Mouse (Mus musculus) thymus, postnatal 36 days (tissue): ENCODE data around the gene Cd37.
"Not testable (repeated sequence)": the region's sequence is repeated elsewhere in the genome, so short reads cannot be mapped to it uniquely, and the experiment has no call there.

Source experiments
- DNase-seq, 2 experiments: peaks; one replicate each; pipeline ENCODE4 v3.0.0; 2022; ENCODE audit warnings: mixed read lengths in 2 of 2

Cd37 gene

DNA sequence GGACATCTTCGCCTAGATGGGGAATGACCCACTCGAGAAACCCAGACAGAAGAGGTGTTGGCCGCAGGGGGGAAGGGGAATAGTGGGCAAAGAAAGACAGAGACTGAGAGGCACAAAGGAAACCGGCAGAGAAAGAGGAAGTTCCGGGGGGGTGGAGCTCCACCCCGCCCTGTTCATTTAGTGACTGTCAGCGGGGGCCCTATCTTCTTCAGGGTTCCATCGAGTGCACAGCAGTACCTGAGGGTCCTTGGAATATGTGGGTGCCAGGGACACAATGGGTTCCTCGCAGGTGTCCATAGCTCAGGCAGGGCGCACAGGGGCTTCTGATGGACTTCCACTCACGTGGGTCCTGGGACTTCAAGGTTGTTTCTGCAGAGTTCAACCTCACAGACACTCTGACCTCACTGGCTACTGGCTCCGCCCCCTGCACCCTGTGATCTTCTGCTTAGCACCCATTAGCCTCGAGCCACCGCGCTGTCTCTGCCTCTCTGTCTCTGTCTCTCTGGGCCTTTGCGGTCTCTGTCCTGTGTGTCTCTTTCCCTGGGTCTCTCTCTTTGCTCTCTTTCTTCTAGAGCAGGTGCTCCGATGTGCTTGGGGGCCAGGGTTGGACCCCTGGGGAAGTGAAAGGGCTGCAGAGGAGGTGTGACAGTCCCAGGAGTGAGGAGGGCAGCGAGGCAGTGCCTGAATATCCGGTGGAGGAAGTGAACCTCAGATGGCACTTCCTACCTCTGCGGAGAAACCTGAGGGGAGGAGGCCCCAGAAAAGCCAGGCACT, at the start of gene Cd37:
Gene Cd37, minus strand, starts transcription at position 393 of the 774 bp plus-strand sequence.
- peak; percentile 82 for DNase-seq

DNA sequence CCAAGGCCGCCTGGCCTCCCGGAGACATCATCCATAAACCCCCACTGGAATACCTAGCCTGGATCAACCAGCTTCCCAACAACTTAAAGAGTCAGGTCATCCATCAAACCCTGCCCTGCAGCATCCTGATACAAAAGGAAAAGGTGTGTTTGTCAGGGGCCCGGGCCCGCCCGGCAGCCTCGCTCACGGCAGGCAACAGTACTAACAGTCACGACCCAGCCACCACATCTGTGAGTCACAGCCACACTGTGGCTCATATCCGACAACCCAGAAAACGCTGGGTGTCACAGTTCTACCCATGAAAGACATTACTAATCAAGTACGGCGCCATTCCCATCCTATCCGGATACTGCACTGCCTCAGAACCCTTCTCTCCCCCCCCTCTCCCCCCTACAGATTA, 47.6 kb upstream of the Cd37 start:
- no peak for DNase-seq

DNA sequence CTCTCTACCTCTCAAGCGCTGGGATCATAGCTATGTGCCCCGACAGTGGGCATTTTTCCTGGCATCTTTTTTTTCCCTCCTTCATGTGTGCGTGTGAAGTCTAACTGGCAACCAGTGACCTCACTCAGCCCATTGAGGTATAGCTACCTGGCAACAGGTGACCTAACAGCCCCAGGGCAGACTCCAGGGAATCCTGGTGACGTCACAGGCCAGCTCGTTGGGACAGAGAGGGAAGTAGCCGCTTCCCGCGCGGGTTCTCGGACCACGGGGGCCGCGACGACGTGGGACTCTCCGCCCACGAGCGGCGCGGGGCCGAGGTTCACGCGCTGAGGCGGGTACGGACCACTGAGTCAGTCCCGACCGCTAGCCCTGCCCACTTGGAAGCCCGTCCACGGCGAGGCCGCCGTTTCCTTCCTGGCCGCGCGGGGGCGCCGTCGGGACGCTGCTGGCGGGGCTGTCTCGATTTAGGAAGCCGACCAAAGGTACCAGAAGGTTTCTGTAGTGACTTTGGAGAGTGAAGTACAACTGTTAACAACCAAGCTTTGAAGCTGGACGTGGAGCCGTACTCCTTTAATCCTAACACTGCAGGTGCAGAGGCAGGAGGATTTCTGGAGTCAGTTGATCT, 38.3 kb upstream of the Cd37 start, which contains the start of gene Slc6a21:
Gene Slc6a21, plus strand, starts transcription at position 378 of the 625 bp plus-strand sequence.
- DNase-seq: peak; percentile 72 to 75

DNA sequence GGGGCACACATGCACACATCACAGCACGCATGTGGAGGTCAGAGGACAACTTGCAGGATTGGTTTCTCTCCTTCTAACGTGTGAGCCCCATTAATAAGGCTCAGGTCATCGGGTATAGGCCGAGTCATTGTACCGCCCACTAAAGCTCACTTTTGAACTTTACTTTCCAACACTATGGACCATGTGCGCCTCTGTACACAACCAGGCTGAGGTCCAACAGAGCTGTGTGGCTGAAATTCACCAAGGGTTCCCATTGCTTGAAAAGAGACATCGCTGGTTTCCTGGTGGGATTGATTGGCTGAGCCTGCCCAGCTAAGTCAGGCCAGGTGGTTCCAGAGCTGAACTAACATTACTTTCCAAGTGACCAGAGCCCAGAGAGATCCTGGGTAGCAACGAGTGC, 34.8 kb upstream of the Cd37 start:
- no peak for DNase-seq

DNA sequence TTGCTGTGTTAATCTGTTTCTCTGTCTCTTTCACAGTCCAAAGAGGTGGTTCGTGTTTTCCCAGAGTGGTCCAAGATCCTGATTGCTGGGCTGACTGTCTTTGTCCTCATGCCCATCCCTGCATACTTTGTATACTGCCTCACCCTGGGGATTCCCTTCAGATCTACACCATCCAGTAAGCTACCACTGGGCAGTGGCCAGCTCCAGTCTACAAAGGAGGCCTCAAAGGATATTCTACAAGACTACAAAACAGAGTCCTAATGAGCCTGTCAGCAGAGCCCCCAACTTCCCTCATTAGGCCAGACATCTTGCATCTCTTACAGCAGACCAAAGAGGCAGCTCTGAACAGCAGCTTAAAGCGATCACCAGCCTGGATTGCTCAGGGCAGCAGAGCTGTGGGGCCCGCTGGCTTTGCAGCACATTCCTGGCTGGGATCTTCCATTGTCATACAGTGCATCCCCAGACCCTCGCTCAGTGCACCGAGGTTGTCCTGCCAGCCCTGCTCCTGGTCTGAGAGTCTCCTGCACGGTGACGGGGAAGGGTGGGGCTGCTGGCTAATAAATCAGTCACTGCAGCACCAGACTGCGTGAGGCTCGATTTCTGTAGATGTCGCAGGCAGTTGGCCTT, 34.0 kb upstream of the Cd37 start:
- DNase-seq: no peak

DNA sequence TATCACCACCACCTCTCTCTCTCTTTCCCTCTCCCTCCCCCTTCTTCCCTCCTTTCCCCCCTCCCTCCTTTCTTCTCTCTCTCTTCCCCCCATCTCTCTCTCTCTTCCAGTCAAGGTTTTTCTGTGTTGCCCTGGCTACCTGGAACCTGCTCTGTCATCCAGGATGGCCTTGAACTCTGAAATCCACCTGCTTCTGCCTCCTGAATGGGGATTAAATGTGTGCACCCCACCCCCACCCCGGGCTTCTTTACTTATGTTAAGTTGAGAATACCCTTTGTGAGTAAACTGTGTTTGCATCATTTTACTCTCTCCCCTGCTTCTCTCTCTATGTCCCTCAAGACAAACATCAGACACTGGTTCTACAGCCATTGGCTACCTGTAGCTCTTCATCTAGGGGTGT, 26.6 kb upstream of the Cd37 start:
- DNase-seq: no peak

DNA sequence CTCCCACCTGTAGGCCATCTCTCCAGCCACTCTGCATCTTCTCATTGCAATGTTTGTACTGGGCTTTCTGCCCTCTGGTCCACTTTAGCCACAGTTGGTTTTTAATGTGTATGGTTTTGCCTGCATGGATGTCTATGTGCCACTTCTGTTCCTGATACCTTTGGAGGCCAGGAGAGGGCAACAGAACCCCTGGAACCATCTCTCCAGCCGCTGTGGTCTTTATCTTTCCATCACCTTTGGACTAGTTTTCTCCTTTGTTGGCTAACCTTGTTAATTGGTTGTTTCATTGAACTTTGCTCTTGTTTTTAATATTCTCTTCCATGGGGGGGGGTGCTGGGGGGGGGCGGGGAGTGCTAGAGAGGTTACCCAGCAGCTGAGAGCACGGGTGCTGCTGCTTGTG, 25.4 kb upstream of the Cd37 start:
- no peak for DNase-seq

DNA sequence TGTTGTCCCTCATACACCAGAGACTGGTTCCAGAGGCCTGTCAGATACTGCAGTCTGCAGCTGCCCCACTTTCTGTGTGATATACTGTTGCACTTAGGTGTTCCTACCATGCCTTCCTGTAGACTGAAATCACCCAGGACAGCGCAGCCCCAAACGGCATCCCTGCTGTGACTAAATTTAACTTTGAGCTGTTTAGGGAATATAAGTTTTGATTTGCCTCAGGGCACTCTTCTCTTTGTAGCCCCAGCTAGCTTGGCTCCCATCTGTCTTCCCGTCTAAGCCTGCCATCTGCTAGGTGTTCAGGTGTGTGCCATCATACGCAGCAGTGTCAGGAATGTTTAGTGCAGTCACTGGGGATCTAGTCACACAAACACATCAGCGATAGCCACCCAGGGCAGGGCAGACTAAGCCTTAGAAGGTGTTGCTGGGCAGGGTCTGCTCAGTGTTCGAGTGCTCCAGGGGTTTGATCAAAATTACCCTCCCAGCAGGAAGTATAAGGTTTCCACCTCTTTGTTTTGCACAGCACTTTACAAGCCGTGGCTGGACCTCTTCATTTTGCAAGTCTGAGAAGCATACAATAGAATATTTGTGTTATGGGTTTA, 24.2 kb upstream of the Cd37 start:
- DNase-seq: no peak

DNA sequence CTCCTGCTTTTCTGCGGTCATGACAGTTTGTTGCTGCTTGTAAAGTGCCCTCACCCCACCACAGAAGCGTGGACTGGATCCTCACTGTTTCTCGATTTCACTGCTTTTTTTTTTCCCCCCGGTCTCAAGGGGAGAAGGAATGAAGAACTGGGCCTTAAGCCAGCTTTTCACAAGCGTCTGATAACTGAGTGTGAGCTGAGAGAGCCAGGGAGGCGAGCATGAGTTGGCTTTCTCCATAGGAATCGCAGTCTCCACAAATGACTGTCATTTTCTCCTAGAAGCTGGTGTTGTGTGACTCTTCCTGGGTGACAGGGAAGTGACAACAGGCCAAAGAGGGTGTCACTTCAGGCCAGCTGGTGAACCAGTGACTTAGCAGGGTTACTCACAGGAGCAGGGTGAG, 23.4 kb upstream of the Cd37 start:
- no peak for DNase-seq

DNA sequence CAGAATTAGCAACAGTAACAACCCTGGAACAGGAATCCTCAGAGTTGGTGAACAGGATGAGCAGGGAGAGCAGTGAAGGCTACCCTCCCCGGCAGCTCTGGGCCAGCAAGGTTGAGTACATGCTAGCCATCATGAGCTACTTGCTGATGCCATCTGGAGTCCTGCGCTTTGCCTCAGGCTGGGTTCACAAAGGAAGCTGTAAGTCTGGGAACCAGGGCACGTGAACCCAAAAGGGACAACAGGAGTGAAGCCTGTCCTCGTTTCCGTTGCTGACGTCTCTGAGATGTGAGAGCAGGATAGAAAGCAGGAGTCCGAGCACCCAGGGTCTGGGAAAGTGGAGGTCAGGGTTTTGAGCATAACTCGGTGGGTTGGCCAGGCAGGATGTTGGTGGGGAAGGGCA, 20.4 kb upstream of the Cd37 start:
- DNase-seq: no peak

DNA sequence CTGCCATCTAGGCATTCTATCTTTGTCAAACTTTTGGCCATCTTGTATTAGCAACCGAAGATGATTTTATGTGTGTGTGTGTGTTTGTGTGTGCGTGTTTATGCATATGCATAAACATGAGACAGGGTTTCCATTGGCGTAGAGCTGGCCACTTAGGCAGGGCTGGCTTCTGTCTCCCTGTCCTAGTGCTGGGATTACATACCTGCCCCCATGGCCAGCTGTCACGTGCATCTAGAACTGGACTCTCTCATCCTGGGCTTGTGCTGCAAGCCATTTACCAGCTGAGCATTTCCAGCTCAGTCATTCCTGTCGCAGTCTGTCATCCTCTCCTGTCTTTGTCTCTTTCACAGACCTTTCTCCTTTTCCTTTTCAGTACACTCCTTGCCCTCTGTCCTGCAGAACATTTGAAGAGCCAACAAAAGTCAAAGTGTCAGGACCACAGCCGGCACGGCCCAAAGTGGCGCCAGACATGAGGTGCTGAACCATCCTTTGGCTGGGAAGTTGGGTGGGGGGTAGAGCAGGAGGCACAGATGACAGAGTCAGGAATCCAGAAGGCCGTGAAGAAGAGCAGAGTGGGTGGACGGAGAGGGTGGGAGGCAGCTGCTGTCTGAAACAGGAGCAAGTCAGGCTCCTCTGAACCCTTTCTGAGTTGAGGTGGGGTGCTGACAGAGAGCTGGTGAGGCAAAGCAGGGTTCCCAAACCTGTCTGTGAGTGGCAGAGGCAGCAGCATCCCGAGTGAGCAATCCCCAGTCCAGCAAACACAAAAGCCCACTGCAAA, 18.3 kb upstream of the Cd37 start:
- DNase-seq: no peak

DNA sequence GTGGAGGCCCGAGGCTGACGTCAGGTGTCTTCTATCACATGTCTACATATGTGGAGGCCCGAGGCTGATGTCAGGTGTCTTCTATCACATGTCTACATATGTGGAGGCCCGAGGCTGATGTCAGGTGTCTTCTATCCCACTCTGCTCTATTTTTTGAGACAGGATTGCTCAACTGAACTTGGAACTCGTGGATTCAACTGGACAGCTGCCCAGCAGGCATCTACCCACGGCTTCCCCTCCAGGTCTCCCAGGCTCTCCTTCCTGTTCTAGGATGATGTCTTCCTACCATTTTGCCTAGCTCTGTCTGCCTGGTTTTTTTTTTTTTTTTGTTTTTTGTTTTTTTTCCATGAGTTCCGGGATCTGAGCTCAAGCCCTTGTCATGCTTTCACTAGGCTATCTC, 16.9 kb upstream of the Cd37 start:
- not testable (repeated sequence) for DNase-seq

DNA sequence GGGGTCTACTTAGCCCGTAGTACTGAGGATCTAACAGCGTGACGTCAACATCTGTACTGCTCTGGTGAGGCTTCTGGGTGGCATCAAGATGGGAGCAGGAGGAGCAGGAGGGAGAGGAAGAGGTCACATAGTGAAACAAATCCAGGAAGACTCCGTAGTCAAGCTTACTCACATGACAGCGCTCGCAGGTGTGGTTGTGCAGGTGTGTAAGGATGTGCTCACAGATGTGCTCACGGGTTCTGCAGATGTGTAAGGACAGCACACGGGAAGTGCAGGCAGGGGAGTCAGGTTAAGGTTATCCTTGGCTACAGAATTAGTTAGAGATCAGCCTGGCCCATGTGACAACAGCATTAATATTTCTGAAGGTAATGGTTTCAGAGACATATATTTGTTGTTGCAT, 14.9 kb upstream of the Cd37 start:
- DNase-seq: no peak

DNA sequence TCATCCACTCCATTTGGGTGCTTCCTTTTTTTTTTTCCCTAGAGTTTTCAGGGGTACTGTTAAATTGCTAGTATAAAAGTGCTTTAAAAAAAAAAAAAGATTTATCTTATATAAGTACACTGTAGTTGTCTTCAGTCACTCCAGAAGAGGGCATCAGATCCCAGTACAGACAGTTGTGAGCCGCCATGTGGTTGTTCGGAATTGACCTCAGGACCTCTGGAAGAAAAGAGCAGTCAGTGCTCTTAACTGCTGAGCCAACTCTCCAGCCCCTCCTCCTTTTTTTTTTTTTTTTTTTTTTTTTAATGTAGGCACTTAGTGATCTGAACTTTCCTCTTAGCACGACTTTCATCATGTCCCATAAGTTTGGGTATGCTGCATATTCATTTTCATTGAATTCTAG, 8.8 kb upstream of the Cd37 start:
- DNase-seq: no peak

DNA sequence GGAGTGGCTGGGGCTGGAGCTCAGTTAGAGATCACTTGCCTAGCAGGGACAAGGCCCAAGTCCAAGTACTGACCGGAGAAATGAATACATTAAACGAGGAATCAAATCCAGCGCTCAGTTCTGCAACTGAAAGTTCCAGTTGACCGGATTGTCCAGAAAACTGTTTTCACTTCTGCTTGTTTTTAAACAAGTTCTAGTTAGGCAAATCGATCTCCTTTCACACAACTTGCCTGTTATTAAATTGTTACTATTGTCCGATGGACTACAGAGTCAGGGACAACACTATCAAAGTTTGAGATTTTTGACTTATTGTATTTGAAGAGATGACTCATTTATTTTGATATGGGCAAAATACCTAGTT, 2.5 kb upstream of the Cd37 start:
- no peak for DNase-seq

DNA sequence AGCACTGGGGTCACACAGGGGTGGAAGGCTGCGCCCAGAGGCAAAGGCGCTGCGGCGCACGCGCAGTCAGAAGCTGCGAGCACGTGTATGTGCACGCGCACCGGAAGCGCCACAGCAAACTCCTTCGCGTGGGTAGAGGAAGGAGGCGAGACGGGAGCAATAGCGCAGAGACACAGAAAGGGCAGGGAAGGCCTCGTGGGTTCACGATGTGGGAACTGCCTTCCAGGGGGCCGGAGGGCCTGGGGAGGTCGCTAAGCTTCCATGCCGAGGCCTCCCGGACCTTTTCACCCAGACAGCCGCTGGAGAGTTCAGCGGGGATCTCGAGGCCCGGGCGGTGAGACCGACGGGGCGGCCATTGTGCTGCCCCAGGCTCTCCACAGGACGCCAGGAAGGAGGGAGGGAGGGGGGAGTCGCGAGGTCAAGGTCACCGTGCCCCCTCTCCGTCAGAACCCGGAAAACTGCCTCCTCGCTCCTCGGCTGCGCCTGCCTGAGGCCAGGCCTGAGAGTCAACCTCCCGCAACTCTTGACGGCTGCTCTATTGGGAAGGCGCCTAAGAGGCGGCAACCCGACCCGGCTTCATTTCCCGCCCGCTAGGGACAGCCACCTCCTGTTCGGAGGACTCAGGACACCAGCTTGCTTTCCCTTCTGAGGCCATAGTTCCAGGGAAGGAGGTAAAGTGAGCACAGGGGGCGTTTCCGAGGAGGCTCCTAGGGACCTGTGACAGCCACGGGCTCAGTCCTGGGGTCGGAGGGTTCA, 1.9 kb upstream of the Cd37 start, which contains the start of gene Slc6a16:
Gene Slc6a16, plus strand, starts transcription at position 453 of the 756 bp plus-strand sequence.
- peak in 1 of 2 experiments; percentile 18 for DNase-seq

DNA sequence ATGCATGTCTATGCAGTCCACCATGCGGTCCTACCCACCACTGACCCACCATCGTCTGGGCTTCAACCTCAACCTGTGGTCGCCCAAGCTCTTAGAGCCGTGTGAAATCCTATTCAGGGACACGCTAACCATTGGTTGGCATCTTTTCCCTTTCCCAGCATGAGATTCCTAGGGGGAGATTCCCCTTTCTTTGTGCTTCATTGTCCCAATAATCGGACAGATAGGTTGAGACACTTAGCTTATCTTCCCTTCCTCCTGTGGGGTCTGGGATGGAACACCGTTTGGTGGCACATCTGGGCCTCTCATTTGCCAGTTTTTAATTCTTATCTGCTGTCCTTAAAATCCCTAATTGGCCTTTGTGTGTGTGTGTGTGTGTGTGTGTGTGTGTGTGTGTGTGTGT, 1.2 kb upstream of the Cd37 start:
- no peak for DNase-seq

DNA sequence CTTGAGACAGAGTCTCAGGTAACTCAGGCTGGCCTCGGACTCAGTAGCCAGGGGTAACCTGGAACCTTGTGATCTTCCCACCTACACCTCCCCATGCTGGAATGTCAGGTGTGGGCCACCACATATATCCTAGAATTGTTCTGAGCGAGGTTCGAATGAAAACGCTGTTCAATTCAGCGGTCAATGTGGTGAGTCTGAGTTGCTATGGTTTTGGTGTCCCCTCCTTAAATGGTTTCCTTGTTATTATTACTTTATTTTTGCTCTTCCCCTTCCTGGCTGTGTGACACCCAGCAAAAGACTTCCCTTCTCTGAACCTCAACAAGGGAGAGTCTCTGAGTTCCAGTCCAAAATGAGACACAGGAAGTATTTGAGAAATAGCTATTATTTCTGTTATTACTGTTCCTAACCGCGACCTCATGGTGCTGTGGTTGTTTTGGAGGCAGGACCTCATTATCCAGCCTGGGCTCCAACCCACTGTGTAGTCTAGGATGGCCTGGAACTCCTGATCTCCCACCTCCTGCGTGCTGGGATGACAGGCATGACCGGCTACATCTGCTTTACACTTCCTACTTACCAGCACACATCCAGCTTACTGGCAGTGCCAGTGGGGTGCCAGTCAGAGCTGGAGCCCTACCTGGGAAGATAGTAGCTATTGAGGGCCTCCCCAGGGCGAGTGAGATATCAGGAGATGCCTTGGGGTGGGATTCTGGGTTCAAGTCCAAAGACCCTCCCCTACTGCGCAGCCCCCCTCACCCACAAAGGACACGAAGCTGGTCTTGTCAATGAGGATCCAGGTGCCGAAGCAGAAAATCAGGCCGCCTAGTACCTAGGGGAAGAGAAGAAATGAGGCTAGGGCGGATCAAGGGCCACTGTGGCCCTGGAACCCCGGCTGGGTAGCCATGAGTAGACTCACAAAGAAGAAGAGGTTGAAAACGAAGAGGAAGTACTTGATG, 892 bp downstream of the Cd37 start:
- peak in 1 of 2 experiments; percentile 11 for DNase-seq

DNA sequence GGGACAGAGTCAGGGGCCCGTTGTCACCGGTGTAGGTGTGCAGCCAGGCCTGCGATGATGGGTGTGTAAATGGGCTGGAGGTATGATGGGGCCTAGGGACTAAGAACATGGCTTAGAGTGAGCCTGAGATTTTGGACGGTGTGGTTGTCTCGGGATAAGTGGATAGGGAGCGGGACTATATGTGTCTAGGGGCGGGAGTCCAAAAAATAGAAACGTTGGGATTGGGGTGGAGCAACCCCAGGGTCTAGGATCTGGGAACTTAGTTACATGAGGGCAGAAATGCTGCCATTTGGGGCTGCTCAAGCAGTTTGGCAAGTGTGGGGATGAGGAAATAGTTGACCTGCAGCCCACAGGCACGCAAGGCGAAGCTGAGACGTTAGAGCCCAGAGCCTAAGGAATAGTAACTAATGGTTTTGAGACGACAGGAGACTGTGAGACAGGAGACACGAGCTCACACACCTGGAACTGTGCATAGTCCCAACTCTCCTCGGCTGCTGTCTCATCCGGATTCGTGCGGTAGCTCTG, 3.2 kb downstream of the Cd37 start:
- no peak for DNase-seq

DNA sequence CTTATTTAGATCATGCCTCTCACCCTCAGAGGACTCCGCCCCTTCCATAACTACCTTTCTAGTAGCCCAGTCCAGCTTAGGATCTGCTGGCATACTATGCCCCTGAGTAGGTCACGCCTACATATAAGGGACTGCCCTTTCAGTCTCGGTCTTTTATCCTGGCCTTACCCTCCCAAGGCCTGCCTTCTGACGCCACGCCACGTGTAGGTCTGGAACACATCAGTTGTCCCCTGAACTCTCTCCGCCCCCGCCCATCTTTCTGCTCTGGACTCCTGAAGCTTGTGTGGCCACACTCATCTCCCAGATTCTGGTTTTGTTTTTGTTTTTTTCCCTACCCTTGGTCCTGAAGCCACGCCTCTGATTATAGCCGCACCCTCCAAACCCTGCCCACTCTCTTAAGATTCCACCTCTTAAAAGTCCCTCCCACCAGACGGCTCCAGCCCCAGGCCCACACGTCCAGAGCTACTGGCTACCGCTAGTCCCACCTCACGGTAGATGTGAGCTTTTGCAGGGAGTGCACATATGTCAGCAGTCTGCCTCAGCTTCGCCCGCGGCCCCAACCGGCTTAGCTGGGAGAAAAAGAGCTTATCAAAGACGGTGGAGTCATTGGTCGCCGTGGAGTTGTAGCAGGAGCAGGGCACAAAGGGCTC, 3.9 kb downstream of the Cd37 start:
- DNase-seq: no peak
